Mouse (Mus musculus): Measurements from ENCODE around the gene Hivep1.

Hivep1 gene

GRCm38 (mm10) chr13:42076751-42077302 lies 25.0 kb downstream of the Hivep1 start:
- DNase-seq: no peak

- no peak for DNase-seq
These were observed 25.8 kb downstream of the Hivep1 start for GRCm38 (mm10) chr13:42077629-42078028.

DNA sequence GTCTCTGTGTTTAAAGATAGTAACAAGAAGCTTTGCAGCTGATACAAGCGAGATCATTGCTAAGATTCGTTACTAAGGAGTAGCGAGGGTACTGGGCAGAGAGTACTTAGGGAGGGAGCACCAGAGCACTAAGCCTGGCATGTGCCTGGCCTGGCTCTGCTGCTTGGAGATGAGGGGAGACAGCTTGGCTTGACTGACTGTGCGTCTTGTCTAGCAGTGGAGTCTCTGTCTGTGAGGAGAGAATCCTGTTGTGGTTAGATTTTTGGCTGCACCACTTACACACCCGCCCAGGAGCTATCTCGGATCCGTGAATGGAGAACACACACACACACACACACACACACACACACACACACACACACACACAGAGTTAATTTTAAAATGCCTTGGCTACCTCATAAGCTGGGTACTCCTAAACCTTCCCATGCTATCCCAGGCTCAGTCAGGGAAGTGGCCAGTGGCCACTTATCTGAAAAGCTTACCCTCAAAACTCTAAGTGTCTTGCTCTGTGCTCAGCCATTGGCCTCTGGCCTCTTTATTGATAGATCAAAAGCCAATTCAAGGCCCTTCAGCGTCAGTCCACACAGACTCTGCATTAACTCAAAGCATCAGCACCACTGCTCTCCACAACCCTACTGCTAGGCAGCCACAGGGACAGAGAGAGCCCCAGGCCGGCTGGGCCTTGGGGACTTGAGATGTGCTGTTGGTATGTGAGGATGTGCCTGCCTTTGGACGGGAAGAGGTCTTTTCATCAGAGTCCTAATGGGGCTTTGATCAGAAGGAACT lies 28.5 kb downstream of the Hivep1 start:
- no peak for DNase-seq

GRCm38 (mm10) chr13:42088339-42088738 lies 36.5 kb downstream of the Hivep1 start:
- no peak for DNase-seq

DNA sequence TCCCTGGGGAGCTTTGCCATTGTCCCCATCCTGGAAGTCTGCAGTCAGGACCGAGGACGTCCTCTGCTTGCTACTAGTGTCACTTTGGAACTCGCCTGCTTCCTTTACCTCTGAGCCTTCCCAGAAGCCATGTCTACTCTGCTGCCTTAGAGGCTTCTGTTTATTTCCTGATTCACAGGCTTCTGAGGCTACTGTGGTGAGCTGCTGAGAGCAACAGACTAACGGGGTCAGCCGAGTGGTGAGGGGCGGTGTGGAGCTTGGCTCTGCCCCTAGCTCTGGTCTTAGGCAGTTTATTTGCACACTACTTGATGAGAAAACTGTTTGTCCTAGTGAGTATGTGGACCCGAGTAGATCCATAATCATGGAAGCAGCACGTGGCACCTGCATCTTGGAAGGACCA lies 37.2 kb downstream of the Hivep1 start:
- DNase-seq: no peak

DNA sequence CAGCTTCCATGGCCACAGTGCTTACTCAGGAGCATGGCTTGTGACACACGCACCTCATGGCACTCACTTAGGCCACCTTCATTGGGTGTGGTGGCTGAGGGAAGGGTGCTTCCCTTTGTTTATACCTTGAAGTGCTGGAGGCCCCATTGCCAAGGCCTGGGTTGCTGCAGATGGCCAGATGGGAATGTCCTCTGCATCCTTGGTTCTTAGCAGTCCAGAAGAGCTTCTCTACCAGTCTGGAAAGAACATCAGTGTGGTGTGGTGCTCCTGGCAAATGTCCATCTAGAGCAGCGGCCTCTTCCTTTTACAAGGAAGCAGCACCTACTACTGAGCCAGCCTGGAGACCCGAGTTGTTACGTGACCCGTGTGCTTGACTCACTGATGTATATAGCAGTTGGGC lies 38.9 kb downstream of the Hivep1 start:
- no peak for DNase-seq

DNA sequence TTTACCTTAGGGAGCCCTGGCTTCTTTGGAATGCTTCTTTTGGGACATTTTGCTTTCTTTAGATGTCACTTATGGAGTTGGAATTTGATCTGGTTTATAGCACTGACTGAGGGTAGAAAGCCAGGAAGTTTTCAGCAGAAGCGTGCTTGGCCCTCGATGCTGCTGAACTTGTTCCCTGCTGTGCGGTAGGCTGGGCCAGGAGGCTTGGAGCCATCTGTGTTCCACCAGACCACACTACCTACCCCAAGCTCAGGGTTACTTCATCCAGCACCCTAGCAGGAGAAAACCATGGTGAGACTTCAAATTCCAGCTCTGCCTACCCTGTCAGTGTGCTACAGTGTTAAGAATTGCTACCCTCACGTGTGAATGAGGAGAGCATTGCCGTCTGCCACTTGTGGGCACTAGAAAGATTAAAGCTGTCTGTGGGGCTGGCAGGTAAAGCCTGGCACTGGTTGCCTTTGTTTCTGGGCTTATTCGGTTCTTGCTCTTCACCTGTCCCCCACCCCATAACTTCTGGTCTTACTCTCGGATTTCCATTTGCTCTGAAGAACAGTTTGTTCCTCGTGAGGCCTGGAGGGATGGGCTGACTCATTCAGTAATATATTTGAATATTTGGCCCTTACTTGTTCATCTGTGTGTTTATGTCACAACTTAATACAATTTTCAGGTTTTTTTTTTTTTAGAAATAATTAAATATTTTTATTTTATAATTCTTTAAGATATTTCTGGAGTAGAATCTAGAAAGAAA lies 40.7 kb downstream of the Hivep1 start:
- DNase-seq: no peak

DNA sequence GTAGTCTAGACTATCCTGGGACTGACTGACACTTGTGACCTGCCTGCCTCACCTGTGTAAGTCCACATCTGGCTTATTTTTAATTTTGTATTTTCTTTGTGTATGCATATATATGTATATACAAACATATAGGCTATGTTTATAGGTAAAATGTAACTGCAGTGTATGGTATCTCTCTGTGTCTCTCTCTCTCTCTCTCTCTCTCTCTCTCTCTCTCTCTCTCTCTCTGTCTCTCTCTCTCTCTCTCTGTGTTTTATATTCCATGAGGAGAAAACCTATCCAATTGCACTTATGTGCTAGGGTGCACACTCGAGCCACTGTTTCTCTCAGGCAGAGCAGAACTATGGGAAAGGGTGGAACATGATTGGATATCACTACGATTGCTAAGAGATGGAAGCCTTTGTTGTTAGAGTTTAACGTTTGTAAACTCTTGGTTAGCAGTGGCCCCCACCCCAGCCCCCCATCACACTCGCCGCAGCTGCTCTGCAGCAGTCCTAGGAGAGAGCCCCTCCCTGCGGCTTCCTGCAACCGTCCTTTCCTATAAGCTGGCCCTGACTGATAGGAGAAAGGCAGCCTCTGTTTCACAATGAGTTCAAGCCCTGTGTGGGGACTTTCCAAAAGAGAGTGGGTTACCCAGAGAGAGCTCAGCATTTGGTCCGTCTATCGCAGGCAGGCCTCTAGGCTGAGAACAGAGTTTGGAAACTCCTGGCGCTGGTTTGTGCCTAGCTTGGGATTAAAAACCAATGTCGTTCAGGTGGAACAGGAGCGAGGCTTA lies 41.6 kb downstream of the Hivep1 start:
- no peak for DNase-seq

- no peak for DNase-seq
These were observed 44.1 kb downstream of the Hivep1 start for GRCm38 (mm10) chr13:42095826-42096515.

DNA sequence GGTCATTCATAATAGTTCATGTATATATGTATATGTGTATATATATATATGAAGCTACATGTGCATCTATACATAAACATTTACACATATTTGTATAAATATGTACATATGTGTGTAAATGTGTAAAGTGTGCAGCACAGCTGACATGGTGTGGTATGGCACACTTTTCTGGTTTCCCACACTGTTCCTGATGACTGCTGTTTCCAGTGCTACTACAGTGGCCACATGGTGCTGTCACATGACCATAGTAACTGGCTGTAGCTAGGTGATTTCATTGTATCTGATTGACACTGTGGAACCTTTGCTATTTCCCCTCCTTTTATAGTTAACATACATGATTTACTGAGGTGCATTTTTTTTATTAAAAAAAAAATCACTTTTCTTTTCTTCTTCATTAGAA lies 45.3 kb downstream of the Hivep1 start:
- DNase-seq: no peak

DNA sequence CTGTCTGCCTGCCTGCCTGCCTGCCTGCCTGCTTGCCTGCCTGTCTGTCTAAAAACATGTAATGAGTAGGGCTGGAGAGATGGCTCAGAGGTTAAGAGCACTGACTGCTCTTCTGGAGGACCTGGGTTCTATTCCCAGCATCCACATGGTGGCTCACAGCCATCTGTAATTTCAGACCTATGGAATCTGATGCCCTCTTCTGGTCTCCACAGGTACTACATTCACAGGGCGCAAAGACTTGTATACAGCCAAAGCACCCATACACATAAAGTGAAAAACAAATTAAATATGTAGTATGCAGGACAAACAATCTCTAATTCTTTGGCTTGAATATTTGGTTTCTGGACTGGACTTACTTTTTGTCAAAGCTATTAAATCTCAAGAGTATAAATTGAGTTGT lies 46.7 kb downstream of the Hivep1 start:
- no peak for DNase-seq

GRCm38 (mm10) chr13:42099523-42099922 lies 47.7 kb downstream of the Hivep1 start:
- DNase-seq: no peak

DNA sequence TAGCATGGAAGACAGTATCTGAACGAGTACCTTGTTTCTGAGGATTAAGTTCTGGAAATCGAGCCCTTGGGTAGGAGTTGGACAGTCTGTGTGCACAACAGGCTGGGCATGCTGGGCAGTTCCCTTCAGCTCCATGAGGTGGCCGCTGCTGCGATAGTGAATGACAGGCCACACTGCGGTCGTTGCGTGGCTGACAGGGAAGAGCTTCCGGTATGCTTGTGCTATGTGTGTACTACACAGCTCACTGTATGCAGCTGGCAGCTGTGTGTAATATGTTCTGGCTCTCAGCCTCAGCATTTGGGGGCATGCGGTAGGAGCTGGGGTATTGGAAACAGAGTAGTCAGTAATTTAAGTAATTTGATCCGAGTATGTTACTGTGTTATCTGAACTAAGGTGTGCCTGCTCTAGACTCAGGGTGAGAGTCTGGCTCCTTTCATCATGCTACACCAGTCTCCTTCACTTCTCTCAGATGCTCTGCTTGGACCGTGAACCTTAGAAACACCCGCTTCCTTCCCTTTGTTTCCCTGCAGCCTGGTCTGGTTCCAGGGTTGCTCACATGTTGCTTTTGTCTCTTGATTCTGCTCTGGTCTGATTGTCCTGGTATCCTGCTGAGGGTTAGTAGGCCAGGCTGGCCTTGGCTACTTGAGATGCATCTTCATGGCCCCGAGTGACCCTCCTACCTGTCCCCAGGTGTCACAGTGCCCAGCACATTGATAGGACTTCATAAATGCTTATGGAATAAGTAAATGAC lies 49.8 kb downstream of the Hivep1 start:
- DNase-seq: peak; percentile 54 to 69

DNA sequence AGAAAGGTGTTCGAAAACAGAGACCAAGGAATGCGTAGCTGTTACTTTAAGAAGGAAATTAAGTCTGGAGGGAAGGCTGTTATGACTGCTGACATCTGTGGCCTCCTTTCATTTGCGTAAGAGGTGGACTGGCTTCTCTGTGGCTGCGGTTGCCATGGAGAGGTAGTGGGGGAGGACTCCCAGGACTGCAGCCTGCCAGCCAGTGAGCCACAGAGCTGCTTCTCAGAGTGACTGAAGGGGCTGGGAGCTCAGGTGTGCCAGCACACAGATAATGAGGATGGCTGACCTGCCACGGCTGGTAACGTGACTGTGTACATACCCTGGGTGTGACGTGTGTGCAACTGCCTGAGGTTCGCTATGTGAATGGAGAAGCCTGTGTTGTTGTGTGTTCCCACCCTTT lies 51.2 kb downstream of the Hivep1 start:
- DNase-seq: peak; percentile 70 to 80

GRCm38 (mm10) chr13:42103486-42104166 lies 51.8 kb downstream of the Hivep1 start:
- DNase-seq: no peak

- no peak for DNase-seq
These were observed 52.5 kb downstream of the Hivep1 start for GRCm38 (mm10) chr13:42104371-42104770.

DNA sequence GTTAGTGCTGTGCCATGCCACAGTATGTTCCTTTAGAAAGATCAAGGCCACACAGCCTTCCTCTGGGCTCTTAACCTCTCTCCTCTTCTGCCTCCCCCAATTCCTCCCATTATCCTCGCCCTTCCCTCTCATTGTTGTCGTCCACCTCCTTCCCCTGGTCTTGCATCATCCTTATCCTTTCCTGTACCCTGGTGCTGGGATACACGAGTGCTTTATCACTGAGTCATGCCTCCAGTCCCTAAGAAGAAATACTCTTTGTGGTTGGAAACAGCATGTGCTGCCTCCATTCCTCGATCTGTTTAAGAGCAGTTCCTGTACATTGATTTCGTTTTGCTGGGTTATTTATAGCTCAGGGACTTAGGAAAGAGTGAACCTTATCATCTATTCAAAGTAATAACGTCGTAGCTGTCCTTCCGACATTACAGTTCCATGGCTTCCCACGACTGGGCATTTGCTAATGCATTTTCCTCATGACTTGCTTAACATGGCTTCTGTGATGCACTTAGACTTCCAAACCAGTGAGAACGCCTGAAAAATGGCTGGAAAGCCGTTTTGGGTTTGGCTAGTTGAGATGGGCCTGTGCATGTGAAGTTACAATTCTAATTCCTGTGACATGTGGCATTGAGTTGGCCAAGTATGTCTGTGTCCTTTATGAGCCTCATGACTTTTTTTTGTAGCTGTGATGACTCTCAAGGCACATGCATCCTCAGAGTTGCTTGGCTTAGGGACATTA lies 56.8 kb downstream of the Hivep1 start:
- no peak for DNase-seq

GRCm38 (mm10) chr13:42110416-42110815 lies 58.6 kb downstream of the Hivep1 start:
- DNase-seq: no peak

DNA sequence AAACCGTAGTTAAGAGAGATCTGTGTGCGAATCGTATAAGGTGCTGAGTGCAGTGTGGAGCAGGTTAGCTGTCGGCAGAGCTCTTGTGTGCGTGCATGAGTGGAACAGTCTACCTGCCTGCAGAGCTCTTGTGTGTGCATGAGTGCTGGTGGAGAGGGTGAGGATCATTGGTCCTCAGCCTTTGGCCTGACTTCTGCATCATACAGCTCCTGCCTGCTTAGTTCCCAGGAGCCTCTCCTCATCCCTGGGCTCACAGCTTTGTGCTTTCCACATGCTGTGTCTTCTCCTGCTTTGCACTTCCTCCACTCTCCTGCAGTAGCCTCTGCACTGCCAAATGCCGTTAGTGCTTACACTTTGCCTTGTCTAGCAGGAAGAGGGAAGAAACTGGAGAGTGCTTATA lies 60.2 kb downstream of the Hivep1 start:
- no peak for DNase-seq

- DNase-seq: no peak
These were observed 60.9 kb downstream of the Hivep1 start for GRCm38 (mm10) chr13:42112748-42113147.

GRCm38 (mm10) chr13:42113601-42114000 lies 61.8 kb downstream of the Hivep1 start:
- DNase-seq: no peak
